Mouse (Mus musculus) forebrain, postnatal 0 days (tissue): ENCODE data around the gene Pus7. TPM values are rescaled to one million over a fixed set of nuclear protein-coding genes. Genes with fewer than 3 reads are reported as not detected.
"Not testable (repeated sequence)": the region's sequence is repeated elsewhere in the genome, so short reads cannot be mapped to it uniquely, and the experiment has no call there.

ENCODE experiments used
- ATAC-seq: fragments of 200-750 bp; cut with Nextera tagmentation; 2 replicates; pipeline ENCODE4 v1.8.0; 2017; ENCODE audit warnings: mild to moderate bottlenecking, moderate library complexity
- DNase-seq: peaks from one replicate; pipeline ENCODE4 v3.0.0-alpha.2; 2015
- H3K27ac ChIP-seq: fragments of 300-500 bp; sonication (generic); 2 replicates; pipeline ENCODE4 v1.5.1; 2014; ENCODE audit warnings: low read depth, mild to moderate bottlenecking, antibody characterized with exemption, low read length, moderate library complexity, mixed read lengths
- H3K27me3 ChIP-seq: fragments of 300-500 bp; sonication (generic); 2 replicates; pipeline ENCODE4 v1.6.1; 2014; ENCODE audit warnings: mild to moderate bottlenecking, low read length, mixed read lengths; ENCODE audit not compliant: insufficient read depth
- H3K36me3 ChIP-seq: fragments of 300-500 bp; sonication (generic); 2 replicates; pipeline ENCODE4 v1.6.1; 2014; ENCODE audit warnings: mild to moderate bottlenecking, moderate library complexity; ENCODE audit not compliant: insufficient read depth
- H3K4me1 ChIP-seq: fragments of 300-500 bp; sonication (generic); 2 replicates; pipeline ENCODE4 v1.6.1; 2014; ENCODE audit warnings: antibody characterized with exemption; ENCODE audit not compliant: insufficient read depth
- H3K4me2 ChIP-seq: fragments of 300-500 bp; sonication (generic); 2 replicates; pipeline ENCODE4 v1.6.1; 2014; ENCODE audit warnings: low read depth, mild to moderate bottlenecking, moderate library complexity
- H3K4me3 ChIP-seq: fragments of 300-500 bp; sonication (generic); 2 replicates; pipeline ENCODE4 v1.5.1; 2014; ENCODE audit warnings: low read depth, low read length, mixed read lengths
- H3K9ac ChIP-seq: fragments of 300-500 bp; sonication (generic); 2 replicates; pipeline ENCODE4 v1.6.1; 2014; ENCODE audit warnings: mild to moderate bottlenecking
- H3K9me3 ChIP-seq: fragments of 300-500 bp; sonication (generic); 2 replicates; pipeline ENCODE4 v1.6.1; 2016; ENCODE audit warnings: low read length
- CTCF ChIP-seq: sonication (generic); IDR thresholded peaks from 2 replicates; pipeline ENCODE4 v1.5.1; 2016; ENCODE audit warnings: antibody characterized with exemption, control low read depth, low read depth
- WGBS: fragments of 180-500 bp; shearing (Covaris S2); extraction: QIAGEN DNeasy Blood & Tissue Kit; methylation state at CpG from one replicate; pipeline ENCODE4 v1.1.7; 2014; 5-methylcytosine and 5-hydroxymethylcytosine counted together
- polyA plus RNA-seq: library from polyadenylated mRNA; unstranded; fragments of >200 nt; fragmentation: Nextera tagmentation; extraction: Ambion mirVana; gene quantifications from 2 replicates; pipeline ENCODE4 v1.2.1, GENCODE M21; 2015
- total RNA-seq: library from RNA; depleted of rRNA; stranded (reverse); fragments of >200 nt; gene quantifications from 2 replicates; pipeline ENCODE4 v1.2.3, GENCODE M21; 2014; rRNA removed

Gene Pus7
- total and polyA plus RNA-seq, 2 experiments from 2014 or later, result 15.5 to 18.9 TPM

- H3K9ac ChIP-seq, result no peak overlapping the region
- no peak; the same call in 1 of the 2 replicates for TF ChIP-seq CTCF
- no peaks in the 10 kb centered on the region for H3K9me3 ChIP-seq
- no peak overlapping the region for H3K27ac ChIP-seq
- WGBS, result 98% methylated on average over 1 of the region's 1 CpGs
- DNase-seq (no peak), ATAC-seq (no peak)
- H3K4me1 ChIP-seq, result no peaks in the 10 kb centered on the region
- no peaks in the 10 kb centered on the region for H3K27me3 ChIP-seq
- H3K4me2 ChIP-seq, result no peak overlapping the region
- no peak overlapping the region for H3K4me3 ChIP-seq
- no peaks in the 10 kb centered on the region for H3K36me3 ChIP-seq
These were observed 73.8 kb downstream of the Pus7 start for GRCm38 (mm10) chr5:23709661-23710060.

- peaks cover 11% of the 10 kb centered on the region for H3K36me3 ChIP-seq
- DNase-seq, result not testable (repeated sequence)
These were observed 76.6 kb downstream of the Pus7 start for GRCm38 (mm10) chr5:23706601-23707597.

GRCm38 (mm10) chr5:23697457-23697856 is 86.1 kb downstream of the Pus7 start:
- peaks cover 14% of the 10 kb centered on the region for H3K9me3 ChIP-seq
- DNase-seq, result no peak
- H3K9ac ChIP-seq, result no peak overlapping the region
- no peaks in the 10 kb centered on the region for H3K4me1 ChIP-seq
- H3K36me3 ChIP-seq, result peaks cover 4% of the 10 kb centered on the region; the same call in 1 of the 2 replicates
- ATAC-seq, result no peak
- WGBS, result 95% methylated on average over 1 of the region's 1 CpGs
- H3K4me2 ChIP-seq, result no peak overlapping the region
- no peak for TF ChIP-seq CTCF
- no peaks in the 10 kb centered on the region for H3K27me3 ChIP-seq
- no peak overlapping the region for H3K4me3 ChIP-seq
- H3K27ac ChIP-seq, result no peak overlapping the region

More at GRCm38 (mm10) chr5:23706601-23707597, 76.6 kb downstream of the Pus7 start:
- 99% methylated on average over 29 of the region's 34 CpGs for WGBS
- not testable (repeated sequence) for H3K4me2 ChIP-seq, H3K9me3 ChIP-seq, H3K27ac ChIP-seq, H3K4me3 ChIP-seq, H3K9ac ChIP-seq, H3K27me3 ChIP-seq, ATAC-seq, H3K4me1 ChIP-seq

Other genes starting within 250 kb of the Pus7 start
- 77.5 and 88.8 TPM in 2 replicates for gene Srpk2, start 99.1 kb downstream of the Pus7 start, total RNA-seq
- 116 and 144 TPM in 2 replicates for gene Srpk2, start 99.1 kb downstream of the Pus7 start, polyA plus RNA-seq
- gene Rint1, start 4.0 kb upstream of the Pus7 start, total RNA-seq, result 24.0 and 33.3 TPM in 2 replicates
- 14.1 and 18.7 TPM in 2 replicates for gene Rint1, start 4.0 kb upstream of the Pus7 start, polyA plus RNA-seq
- 26.3 and 39.1 TPM in 2 replicates for gene Tomm7, start 60.5 kb upstream of the Pus7 start, total RNA-seq
- gene Tomm7, start 60.5 kb upstream of the Pus7 start, polyA plus RNA-seq, result 83.3 and 109 TPM in 2 replicates
- gene Fam126a, start 247.0 kb upstream of the Pus7 start, total RNA-seq, result 43.3 and 44.0 TPM in 2 replicates
- gene Fam126a, start 247.0 kb upstream of the Pus7 start, polyA plus RNA-seq, result 19.2 and 25.4 TPM in 2 replicates